Mouse (Mus musculus): ENCODE measurements around the gene Zfp36.
"Not testable (repeated sequence)": the region's sequence is repeated elsewhere in the genome, so short reads cannot be mapped to it uniquely, and the experiment has no call there.

Zfp36 gene

DNA sequence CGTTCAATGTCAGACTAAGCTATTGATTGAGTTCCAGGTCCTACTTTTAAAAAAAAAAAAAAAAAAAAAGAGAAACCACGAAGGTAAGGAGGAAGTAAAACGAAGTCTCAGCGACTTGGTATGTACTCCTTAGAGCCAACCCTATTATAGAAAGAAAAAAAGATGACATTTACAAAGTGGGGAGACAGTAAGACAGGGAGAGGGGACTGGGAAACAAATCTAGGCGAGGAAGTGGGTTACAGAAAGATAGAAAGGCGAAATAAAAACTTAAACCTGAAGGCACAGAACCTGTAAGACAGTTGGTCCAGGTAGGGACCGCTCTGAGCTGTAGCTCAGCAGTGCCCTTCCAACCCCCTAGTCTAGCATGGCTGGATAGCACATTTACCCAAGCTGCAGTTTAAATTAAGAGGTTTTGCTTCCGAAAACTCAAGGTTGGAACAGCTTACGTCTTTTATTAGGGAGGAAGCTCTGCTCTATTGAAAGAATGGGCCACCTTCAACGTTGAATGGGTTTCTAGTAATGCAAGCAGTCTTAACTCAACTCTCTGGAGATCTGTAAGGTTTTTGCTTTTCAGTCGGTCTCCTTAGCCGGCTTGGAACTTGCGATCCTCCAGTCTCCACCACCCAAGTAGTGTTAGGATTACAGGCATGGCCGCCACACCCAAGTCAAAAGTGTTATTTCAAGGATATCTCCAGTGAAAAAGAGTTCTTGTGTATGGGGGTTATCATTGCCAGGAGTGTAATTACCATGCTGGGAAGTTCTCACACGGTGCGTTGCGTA lies at the start of gene Zfp36:
Gene Zfp36, minus strand, starts transcription at position 17 of the 780 bp plus-strand sequence.
- DNase-seq (ENCODE audit: low spot score in 2 of 2), result no peak

DNA sequence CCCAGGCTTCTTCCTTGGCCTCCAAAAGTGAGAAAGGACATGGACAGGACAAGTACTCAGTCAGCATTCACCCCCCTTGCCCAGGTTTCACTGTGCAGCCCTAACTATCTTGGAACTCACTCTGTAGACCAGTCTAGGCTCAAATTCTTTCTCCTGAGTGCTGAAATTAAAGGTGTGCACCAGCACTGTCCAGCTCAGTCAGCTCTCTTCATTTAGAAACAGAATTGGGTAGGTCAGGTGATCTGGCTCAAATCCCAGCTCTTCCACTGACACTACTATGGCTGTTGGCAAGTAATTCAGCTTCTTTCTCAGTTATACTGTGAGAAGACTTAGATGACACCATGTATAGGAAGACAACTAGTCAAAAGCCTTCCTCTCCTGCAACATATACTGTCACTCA lies 47.7 kb upstream of the Zfp36 start:
- DNase-seq (ENCODE audit: low spot score in 2 of 2), result no peak

DNA sequence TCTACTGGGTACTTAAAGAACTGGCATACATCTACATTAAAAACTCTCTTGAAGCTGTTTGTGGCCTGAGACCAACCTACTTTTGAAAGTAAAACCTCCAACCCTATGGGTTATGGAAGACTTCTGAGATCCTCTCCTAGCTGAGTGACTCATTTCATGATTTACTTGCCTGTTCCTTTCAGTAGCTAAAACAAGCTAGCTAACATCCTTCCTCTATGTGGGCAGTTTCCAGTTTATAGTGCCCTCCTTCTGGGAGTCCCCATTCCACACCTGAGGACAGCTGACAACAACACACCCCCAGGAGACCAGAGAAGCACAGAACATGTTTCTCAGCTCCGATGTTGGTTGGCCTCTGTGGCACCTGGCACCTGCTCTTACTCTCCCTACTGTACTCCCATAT lies 43.0 kb upstream of the Zfp36 start:
- no peak for DNase-seq (ENCODE audit: low spot score in 2 of 2)

DNA sequence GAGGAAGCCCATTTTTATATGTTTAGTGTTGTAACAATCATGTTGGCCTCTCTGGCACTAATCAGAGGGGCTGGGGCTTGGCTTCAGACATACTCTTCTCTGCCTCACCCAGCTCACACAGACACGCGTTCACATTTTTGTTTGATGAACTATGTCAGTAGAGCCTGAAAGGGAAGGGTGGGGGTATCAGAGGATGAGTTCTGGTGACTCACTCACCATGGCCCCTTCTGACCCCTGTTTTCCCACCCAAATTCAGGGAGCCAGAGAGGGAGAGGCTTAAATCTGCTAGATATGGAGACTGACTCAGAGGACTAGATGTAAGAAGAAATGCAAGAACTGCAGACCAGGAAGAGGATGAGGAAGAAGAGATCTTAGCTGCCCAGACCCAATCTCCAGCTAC lies 39.4 kb upstream of the Zfp36 start:
- DNase-seq (ENCODE audit: low spot score in 2 of 2), result no peak

DNA sequence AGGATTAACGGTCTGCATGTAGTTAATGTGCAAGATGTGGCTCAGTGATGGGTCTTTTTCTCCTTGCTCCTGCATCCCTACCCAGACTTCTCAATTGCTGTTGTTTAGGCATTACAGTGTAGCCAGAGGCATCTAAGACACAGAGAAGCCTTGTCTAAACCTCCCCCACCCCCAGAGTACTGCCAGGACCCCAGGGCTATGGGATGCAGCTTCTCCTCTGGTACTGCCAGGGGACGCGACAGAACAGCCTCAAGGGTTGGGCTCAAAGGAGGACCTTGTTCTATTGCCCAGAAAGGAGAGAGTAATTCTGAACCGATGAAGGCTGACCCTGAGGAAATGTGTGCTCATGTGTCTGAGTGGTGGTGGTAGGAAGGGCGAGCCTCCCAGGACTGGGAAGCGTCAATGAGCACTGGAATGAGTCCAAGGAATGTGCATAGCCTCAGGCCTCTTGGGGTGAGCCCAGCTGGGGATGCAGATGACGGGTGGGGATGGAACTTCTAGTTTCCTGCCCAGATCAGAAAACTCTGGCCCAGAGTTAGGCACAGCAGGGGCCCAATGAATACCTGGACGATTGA lies 38.1 kb upstream of the Zfp36 start:
- DNase-seq (ENCODE audit: low spot score in 2 of 2), result no peak

DNA sequence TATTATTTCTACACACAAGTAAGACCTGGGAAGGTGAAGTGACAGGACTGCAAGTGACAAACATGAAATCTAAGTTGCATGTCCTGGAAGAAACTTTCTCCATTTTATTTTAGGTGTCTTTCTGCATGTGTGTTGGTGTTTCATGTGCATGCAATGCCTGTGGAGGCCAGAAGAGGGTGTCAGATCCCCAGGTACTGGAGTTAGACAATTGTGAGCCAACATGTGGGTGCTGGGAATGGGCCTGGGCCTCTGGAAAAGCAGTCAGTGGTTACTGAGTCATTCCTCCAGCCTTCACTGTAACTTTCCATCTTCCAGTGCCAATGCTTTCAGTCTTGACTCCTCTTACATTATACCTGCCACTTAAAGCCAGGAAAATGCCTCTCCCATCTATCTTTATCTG lies 37.3 kb upstream of the Zfp36 start:
- DNase-seq (ENCODE audit: low spot score in 2 of 2), result no peak

DNA sequence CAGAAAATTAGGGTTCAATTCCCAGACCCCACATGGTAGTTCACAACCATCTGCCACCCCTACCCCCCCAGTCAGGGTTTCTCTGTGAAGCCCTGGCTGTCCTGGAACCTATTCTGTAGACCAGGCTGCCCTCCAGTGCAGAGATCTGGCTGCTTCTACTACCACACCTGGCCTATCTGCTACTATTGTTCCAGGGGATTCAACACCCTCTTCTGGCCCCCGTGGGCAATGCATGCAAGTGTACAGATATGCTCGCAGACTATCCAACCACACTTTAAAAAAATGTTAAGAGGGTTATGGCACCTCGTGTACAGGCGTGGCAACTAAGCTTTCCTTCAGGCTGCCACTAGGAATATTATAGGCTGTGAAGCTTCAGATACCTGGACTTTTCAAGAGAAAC lies 32.8 kb upstream of the Zfp36 start:
- DNase-seq (ENCODE audit: low spot score in 2 of 2), result no peak

DNA sequence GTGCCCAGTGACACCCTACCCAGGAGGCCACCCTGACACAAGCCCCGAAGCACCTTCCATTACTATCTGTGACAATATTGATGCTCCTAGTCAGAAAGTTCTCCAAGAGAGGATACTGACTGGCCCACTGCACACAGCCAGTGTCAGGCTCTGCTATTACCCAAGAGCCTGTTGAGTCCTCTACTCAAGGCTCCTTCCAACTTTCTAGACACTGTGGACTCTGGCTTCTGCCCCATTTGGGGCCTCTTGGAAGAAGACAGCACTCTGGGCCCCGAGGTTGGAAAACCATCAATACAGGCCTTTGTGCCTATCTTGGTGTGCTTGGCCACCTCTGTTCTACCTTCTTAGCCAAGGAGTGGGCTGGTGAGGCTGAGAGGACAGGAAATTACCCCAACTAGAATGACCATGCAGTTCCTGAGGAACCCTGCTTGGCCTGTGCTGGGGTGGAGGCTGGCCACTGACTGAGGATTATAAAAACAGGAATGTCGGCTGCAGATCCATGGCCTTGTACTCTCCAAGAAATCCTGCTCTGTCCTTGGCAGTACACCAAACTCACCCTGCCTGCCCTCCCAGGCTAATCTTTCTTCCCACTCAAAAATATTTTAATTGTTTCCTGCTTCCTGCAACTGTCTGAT lies 30.9 kb upstream of the Zfp36 start:
- no peak for DNase-seq (ENCODE audit: low spot score in 2 of 2)

DNA sequence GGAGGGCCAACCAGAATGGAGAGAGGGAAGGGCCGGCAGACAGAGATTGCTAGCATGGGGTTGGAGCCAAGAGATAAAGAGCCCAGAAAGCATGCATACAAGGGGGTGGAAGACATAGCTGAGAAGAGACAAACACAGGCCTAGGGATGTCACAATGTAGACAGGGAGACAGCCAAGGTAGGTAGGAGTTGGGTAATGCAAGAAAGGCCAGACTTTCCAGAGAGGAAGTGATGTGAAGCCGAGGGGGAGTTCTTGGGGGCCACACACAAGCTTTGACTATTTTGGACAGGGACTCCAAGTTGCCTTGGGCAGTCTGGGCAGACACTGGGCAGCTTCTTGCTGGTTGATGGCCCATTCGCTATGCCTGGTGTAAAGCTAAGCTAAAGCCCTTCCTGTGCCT lies 21.9 kb upstream of the Zfp36 start:
- DNase-seq (ENCODE audit: low spot score in 2 of 2), result no peak

DNA sequence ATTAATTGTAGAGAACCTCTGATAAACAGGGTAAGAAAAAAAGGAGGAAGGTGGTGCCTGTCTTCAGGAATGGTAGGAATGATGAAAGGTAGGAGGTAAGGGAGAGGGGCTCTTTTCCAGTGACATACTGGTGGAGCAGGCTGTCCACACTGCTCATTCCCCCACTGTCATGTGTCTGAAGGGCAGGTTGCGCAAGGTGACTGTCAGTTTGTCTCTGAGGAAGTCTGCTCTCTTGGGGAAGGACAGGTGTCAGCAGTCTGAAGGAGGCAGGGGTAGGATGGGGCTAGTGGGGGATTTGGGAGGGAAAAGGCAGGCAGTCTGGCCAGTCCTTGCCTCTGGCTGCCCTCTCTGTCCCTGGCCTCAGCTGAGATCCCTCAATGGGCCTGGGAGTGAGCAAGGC lies 21.0 kb upstream of the Zfp36 start:
- DNase-seq (ENCODE audit: low spot score in 2 of 2), result no peak

DNA sequence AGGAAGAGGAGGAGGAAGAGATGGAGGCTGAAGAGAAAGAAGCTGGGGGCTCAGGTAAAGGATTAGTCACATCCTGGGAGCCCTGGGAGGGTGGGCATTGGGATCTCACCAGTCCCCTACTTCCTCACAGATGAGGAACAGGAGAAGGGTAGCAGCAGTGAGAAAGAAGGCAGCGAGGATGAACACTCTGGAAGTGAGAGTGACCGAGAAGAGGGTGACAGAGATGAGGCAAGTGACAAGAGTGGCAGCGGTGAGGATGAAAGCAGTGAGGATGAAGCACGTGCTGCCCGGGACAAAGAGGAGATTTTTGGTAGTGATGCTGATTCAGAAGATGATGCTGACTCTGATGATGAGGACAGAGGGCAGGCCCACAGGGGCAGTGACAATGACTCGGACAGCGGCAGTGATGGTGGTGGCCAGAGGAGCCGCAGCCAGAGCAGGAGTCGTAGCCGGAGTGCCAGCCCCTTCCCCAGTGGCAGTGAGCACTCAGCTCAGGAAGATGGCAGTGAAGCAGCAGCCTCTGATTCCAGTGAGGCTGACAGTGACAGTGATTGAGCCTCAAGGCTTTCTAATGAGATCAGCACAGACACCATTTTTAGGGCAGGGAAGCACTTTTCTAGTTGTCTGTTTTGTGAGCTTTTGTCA lies 18.8 kb upstream of the Zfp36 start:
- no peak for DNase-seq (ENCODE audit: low spot score in 2 of 2)

DNA sequence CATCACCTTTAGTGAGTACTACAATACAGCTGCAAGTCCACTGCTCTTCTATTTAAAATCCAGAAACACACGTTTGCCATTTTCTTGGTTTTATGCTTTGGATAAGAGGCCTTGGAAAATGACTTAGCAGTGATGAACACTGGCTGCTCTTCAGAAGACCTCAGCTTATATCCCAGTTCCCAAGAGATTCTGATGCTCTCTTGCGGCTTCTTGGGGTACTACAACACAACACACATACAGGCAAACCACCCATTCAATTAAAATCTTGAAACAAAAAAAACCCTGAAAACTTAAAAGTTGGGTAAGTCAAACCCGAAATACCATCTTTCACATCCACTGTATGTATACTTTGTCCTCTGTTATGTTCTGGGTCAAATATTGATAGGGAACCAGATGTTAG lies 17.9 kb upstream of the Zfp36 start:
- DNase-seq (ENCODE audit: low spot score in 2 of 2), result no peak

DNA sequence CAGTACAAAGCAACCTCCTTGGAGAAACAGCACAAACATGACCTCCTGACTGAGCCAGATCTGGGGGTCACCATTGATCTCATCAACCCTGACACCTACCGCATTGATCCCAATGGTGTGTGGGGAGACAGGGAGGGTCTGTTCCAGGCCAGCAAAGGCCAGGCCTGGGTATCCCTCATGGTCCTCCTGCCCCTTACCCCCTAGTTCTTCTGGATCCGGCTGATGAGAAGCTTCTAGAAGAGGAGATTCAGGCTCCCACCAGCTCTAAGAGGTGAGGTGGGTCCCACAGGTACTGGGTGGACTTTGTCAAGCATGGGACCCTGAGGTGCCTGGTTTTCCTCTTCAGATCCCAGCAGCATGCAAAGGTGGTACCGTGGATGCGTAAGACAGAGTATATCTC lies 15.4 kb upstream of the Zfp36 start:
- DNase-seq (ENCODE audit: low spot score in 2 of 2), result no peak

DNA sequence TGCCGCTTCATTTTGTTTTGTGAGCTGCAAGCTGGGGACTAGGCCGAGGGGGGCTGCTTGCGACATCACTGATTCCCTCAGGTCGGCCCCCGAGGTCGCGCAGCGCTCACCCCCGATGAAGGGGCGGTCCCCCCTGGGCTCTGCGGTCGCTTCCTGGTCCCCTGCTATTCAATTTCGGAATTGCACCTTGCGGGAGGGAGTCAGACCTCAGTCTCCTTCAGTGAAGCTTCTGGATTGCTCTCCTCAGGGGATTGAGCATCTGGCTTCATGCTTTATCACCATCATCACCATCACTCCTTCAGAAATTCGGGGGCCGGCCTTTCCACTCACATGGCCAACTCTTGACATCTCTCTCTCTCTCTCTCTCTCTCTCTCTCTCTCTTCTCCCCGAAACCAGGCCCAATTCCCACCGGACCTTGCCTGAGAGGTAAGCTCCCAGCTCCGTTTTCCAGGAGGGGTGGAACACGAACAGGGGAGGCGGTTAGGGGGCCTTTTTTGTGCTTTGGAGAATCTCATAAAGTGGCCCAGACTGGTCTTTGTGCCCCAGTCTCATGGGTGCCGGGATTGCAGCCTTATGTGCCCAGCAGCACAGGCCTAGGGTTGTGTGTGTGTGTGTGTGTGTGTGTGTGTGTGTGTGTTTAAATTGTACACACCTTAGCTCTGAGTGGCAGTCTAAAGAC lies 13.4 kb upstream of the Zfp36 start:
- DNase-seq (ENCODE audit: low spot score in 2 of 2), result no peak

DNA sequence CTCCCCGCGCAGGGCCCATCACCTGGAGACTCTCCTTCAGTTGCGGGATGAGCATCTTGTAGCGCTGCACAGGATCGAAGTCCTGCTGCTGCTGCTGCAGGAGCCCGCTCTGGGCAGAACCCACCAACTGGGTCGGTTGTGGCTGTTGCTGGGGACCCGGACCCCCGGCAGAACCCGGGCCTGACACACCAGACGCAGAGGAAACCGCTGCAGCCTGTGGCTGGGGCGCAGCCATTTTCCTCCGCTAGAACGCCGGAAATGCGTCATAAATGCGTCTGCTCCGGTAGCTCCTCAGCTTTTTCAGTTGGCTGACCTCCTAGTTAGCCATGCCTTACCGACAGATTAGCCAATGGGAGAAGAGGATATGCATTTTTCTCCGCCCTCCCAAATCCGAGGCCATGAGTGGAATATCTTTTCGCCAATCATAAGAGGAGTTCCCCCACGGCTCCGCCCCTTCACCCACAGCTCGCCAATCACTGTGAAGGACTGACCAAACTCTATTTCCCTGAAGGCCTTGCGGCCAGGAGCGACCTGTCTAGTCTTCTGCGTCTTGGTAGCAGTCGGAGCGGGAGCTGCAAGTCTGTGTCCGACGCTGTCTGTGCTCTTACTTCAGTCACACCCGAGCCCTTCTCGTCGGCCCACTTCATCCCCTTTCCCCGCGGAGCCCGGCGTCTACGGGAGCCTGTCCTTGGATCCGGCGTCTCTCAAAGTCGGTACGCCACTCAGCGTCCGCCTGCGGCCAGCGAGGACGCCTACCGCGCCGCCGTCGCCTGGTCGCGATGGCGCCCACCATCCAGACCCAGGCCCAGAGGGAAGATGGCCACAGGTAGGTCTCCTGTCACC lies 12.6 kb upstream of the Zfp36 start, which contains the start of the genes Med29 and Paf1:
Gene Med29, minus strand, starts transcription at position 280 of the 843 bp plus-strand sequence.
Gene Paf1, plus strand, starts transcription at position 523 of the 843 bp plus-strand sequence.
- peak; percentile 98 for DNase-seq (ENCODE audit: low spot score in 2 of 2)

DNA sequence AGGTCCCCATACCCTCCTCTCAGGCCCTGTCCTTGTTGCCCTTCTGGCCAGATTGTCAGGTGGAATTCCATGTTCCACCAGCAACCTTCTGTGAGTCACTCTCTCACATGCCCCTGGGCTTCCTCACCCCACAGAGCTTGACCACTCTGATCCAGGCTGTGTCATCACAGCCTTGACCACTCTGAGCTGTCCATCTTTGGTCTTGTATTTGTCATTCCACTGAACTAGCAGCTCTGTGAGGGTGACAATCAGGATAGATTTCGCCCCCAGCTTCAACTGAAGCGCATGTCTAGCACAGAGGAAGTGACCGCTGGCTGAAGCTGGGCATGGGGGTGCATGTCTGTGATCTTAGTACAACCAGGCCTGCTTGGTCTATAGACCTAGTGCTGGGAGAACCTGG lies 10.3 kb upstream of the Zfp36 start:
- no peak for DNase-seq (ENCODE audit: low spot score in 2 of 2)

DNA sequence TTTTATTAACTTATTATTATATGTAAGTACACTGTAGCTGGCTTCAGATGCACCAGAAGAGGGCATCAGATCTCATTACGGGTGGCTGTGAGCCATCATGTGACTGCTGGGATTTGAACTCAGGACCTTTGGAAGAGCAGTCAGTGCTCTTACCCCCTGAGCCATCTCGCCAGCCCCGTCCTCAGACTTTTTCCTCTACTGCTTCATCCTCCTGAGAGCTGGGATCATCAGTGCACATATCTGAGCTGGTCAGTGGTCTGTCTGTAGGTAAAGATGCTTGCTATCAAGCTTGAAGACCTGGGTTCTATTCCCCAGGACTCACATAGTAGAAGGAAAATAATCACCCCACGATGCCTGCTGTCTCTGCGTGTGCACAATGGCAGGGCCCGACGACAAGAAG lies 7.3 kb upstream of the Zfp36 start:
- not testable (repeated sequence) for DNase-seq (ENCODE audit: low spot score in 2 of 2)

DNA sequence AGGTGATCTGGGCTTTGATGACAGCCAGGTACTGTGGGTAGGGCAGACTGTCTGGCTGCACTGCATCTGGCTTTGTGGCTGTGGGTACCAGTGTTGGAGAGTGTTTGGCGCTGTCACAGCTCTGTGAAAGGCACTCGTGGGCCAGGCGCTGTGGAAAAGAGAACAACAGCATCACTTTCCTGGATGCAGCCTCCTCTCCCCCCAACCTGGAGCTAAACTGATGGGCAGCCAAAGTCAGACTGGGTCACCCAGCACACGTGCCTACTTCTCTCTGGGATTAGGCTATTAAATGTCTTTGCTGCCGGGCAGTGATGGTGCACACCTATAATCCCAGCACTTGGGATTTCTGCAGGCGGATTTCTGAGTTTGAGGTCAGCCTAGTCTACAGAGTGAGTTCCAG lies 6.8 kb upstream of the Zfp36 start:
- not testable (repeated sequence) for DNase-seq (ENCODE audit: low spot score in 2 of 2)

DNA sequence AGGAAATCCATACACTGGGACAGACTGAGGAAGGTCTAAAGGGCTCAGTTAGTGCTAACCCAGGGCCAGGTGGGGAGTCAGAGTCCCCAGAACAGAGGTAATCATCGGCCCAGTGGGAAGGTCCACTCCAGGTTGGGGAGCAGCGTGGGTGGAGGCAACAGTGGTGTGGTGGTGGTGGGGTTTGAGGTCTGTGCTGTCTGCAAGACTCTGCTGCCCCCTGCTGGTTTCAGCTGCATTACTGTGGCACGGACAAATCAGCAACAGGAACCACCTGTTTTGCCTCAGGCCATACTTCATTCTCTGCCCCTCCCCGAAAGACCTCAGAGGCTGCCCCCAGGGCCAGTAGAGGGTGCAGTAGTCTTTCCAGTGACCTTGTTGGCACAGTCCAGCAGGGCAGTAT lies 6.4 kb upstream of the Zfp36 start:
- DNase-seq (ENCODE audit: low spot score in 2 of 2), result peak; percentile 82

DNA sequence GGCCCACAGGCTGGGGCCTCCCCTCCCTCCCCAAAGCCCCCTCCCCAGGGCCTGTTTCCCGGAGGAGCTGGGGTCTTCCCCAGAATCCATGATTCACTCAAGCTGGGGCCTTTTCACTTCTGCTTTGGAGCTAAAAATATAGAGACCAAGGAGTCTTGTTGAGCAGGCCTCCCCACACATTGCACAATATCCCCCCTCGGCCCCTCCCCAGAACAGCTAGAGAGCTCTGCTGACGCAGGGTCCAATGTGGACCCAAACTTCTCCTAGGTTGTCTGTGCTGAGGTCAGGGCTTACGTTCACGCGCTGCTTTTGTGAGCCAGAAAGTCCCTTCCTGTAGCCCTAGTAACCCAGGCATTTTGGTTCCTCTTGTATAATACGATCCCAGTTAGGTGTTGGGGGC lies 6.0 kb upstream of the Zfp36 start:
- DNase-seq (ENCODE audit: low spot score in 2 of 2), result no peak

DNA sequence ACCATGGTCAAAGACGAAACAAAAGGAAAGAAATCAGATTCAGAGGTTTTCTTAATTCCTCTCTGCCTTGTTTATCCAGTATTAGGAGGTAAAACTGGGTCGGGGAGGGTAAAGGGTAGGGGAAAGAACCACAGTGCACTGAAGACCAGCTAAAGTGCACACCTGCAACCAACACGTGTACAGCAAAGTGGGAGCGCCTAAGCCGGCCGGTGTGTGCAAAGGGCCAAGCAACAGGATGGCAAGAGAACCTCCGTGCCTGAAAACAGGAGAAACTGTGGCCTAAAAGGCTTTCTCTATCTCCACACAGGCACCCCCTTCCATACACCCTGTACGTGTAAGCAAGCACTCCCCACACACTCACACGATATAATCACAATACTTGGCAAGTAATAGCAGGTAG lies 5.1 kb upstream of the Zfp36 start:
- no peak for DNase-seq (ENCODE audit: low spot score in 2 of 2)

Data from right cerebral cortex, adult 2 months (tissue).